Comparison of ENCODE assay signal across 22 mouse cellular contexts in genomic region chr1:159014940-159015660, GRCm38 (mm10). TPM values are rescaled to one million over a fixed set of nuclear protein-coding genes. Genes with fewer than 3 reads are reported as not detected.
A peak's percentile ranks its signal among the peaks of the same experiment; 100 is the strongest.
DNase-seq lines count a peak whose midpoint lies in the region; ATAC-seq lines count a peak whose summit lies in the region.
"Had no signal": no experiment of that assay in that cellular context is flagged by ENCODE, and none has a peak within 500 bp of the region (broad histone marks: within the 10 kb centered on the region; RNA-seq: fewer than 3 reads in every experiment).

No protein-coding gene starts in this region.

- H3K27me3 ChIP-seq in forebrain, embryonic 11.5 days (ENCODE audit: control insufficient read depth, insufficient read depth, low read length), result no peaks in the 10 kb centered on the region
- no peaks in the 10 kb centered on the region for H3K27me3 ChIP-seq in forebrain, embryonic 10.5 days (ENCODE audit: poor library complexity, severe bottlenecking)
- H3K27me3 ChIP-seq in neural tube, embryonic 12.5 days (replicated peaks), result no peaks in the 10 kb centered on the region
- no peaks in the 10 kb centered on the region for H3K27me3 ChIP-seq in midbrain, embryonic 14.5 days (ENCODE audit: control insufficient read depth, insufficient read depth, low read length)
- H3K27me3 ChIP-seq: heart, embryonic 15.5 days; intestine, embryonic 15.5 days had no signal

- H3K9me3 ChIP-seq in forebrain, embryonic 11.5 days (ENCODE audit: control insufficient read depth, low read length), result no peaks in the 10 kb centered on the region
- no peaks in the 10 kb centered on the region for H3K9me3 ChIP-seq in forebrain, embryonic 10.5 days
- H3K9me3 ChIP-seq in neural tube, embryonic 12.5 days, result no peaks in the 10 kb centered on the region
- no peaks in the 10 kb centered on the region for H3K9me3 ChIP-seq in midbrain, embryonic 14.5 days (ENCODE audit: control insufficient read depth, low read length)
- H3K9me3 ChIP-seq: heart, embryonic 15.5 days; intestine, embryonic 15.5 days had no signal

- 53% methylated on average over 5 of the region's 5 CpGs for WGBS in forebrain, embryonic 11.5 days
- 84% methylated on average over 5 of the region's 5 CpGs for WGBS in forebrain, embryonic 10.5 days
- 49% methylated on average over 5 of the region's 5 CpGs for WGBS in neural tube, embryonic 12.5 days
- WGBS in midbrain, embryonic 14.5 days, result 40% methylated on average over 5 of the region's 5 CpGs

- peak; percentile 91 for ATAC-seq in forebrain, embryonic 11.5 days (replicated peaks; ENCODE audit: low FRiP score)
- ATAC-seq in neural tube, embryonic 12.5 days (ENCODE audit: low FRiP score, low read depth), result peak; percentile 92
- ATAC-seq in midbrain, embryonic 14.5 days (ENCODE audit: low FRiP score, low TSS enrichment), result peak; percentile 55; the same call in 1 of the 2 replicates
- ATAC-seq: intestine, embryonic 15.5 days; lung, postnatal 0 days; Patski had no signal

- no peaks in the 10 kb centered on the region for H3K36me3 ChIP-seq in forebrain, embryonic 11.5 days (ENCODE audit: control insufficient read depth, insufficient read depth, low read length)
- H3K36me3 ChIP-seq in forebrain, embryonic 10.5 days (replicated peaks), result no peaks in the 10 kb centered on the region
- H3K36me3 ChIP-seq in neural tube, embryonic 12.5 days, result no peaks in the 10 kb centered on the region
- no peaks in the 10 kb centered on the region for H3K36me3 ChIP-seq in midbrain, embryonic 14.5 days (ENCODE audit: control insufficient read depth, insufficient read depth, low read length)
- H3K36me3 ChIP-seq: heart, embryonic 15.5 days; intestine, embryonic 15.5 days had no signal

- H3K27ac ChIP-seq in forebrain, embryonic 11.5 days (ENCODE audit: low read depth, low read length), result no peak overlapping the region
- no peak overlapping the region for H3K27ac ChIP-seq in forebrain, embryonic 10.5 days
- no peak overlapping the region for H3K27ac ChIP-seq in neural tube, embryonic 12.5 days
- peak overlapping the region; percentile 21; the same call in 1 of the 2 replicates for H3K27ac ChIP-seq in midbrain, embryonic 14.5 days (replicated peaks; ENCODE audit: low read depth, low read length)
- H3K27ac ChIP-seq: heart, embryonic 15.5 days; intestine, embryonic 15.5 days; left cerebral cortex, adult 2 months had no signal

- H3K4me3 ChIP-seq in forebrain, embryonic 11.5 days (ENCODE audit: low read depth, low read length), result no peak overlapping the region
- no peak overlapping the region for H3K4me3 ChIP-seq in forebrain, embryonic 10.5 days
- no peak overlapping the region for H3K4me3 ChIP-seq in neural tube, embryonic 12.5 days
- no peak overlapping the region for H3K4me3 ChIP-seq in midbrain, embryonic 14.5 days (replicated peaks; ENCODE audit: low read depth, low read length)
- H3K4me3 ChIP-seq: heart, embryonic 15.5 days; intestine, embryonic 15.5 days; left cerebral cortex, adult 2 months had no signal

- H3K4me1 ChIP-seq in forebrain, embryonic 11.5 days (replicated peaks; ENCODE audit: control insufficient read depth, insufficient read depth, low read length), result no peaks in the 10 kb centered on the region
- no peaks in the 10 kb centered on the region for H3K4me1 ChIP-seq in forebrain, embryonic 10.5 days
- peaks cover 4% of the 10 kb centered on the region; the same call in 1 of the 2 replicates for H3K4me1 ChIP-seq in neural tube, embryonic 12.5 days
- peaks cover 4% of the 10 kb centered on the region; the same call in 1 of the 2 replicates for H3K4me1 ChIP-seq in midbrain, embryonic 14.5 days (ENCODE audit: control insufficient read depth, insufficient read depth, low read length)
- H3K4me1 ChIP-seq: heart, embryonic 15.5 days; intestine, embryonic 15.5 days had no signal

- no peak overlapping the region for H3K4me2 ChIP-seq in forebrain, embryonic 11.5 days (ENCODE audit: low read depth, low read length, severe bottlenecking)
- H3K4me2 ChIP-seq in neural tube, embryonic 12.5 days (replicated peaks), result no peak overlapping the region
- H3K4me2 ChIP-seq in midbrain, embryonic 14.5 days (ENCODE audit: low read length), result no peak overlapping the region
- H3K4me2 ChIP-seq: heart, embryonic 15.5 days; intestine, embryonic 15.5 days had no signal

- no peak for DNase-seq in forebrain, embryonic 11.5 days (ENCODE audit: low spot score)
- no peak for DNase-seq in forebrain, embryonic 10.5 days (ENCODE audit: extremely low spot score, low spot score)
- DNase-seq in neural tube, embryonic 10.5 days (ENCODE audit: extremely low spot score, low spot score), result no peak
- peak; percentile 71 for DNase-seq in midbrain, embryonic 14.5 days
- DNase-seq in retina, postnatal 1 day, result peak; percentile 68
- DNase-seq in cerebellum, postnatal 36 days, result no peak
- no peak for DNase-seq in frontal cortex, postnatal 25 days (ENCODE audit: low spot score in 2 of 2)
- DNase-seq: adrenal gland, adult 8-10 months; cerebellum, adult 9-11 months; heart, postnatal 4 days; kidney, adult 9 months; kidney, postnatal 25 days; left cerebral cortex, postnatal 4 days; liver; right cerebral cortex, postnatal 14 days; spleen, adult 18-20 months had no signal

- no peak overlapping the region for H3K9ac ChIP-seq in forebrain, embryonic 11.5 days (ENCODE audit: low read length)
- no peak overlapping the region for H3K9ac ChIP-seq in neural tube, embryonic 12.5 days
- no peak overlapping the region for H3K9ac ChIP-seq in midbrain, embryonic 14.5 days (replicated peaks; ENCODE audit: low read length)
- H3K9ac ChIP-seq: heart, embryonic 15.5 days; intestine, embryonic 15.5 days had no signal

RNA-seq across cellular contexts. Expression of gene Pappa2, which starts 34.8 kb away (rescaled TPM):
- 1.1 and 1.5 TPM in 2 replicates for polyA plus RNA-seq in forebrain, embryonic 11.5 days (2014; fragmentation: Nextera tagmentation; extraction: Ambion mirVana)
- polyA plus RNA-seq in forebrain, embryonic 10.5 days (2016; fragmentation: Nextera tagmentation; extraction: Ambion mirVana), result 0.12 and 0.21 TPM in 2 replicates
- 2.3 and 5.0 TPM in 2 replicates for polyA plus RNA-seq in neural tube, embryonic 12.5 days (2016; fragmentation: Nextera tagmentation; extraction: Ambion mirVana)
- 0.42 and 1.1 TPM in 2 replicates for polyA plus RNA-seq in midbrain, embryonic 14.5 days (2014; fragmentation: Nextera tagmentation; extraction: Ambion mirVana)

Comparison
In these comparisons a context has a peak if more than half of its experiments do, and no peak if none do; other contexts are left out.
1. DNase-seq: peak in midbrain, embryonic 14.5 days (single experiment) and retina, postnatal 1 day (single experiment); none in forebrain, embryonic 11.5 days (single experiment), forebrain, embryonic 10.5 days (single experiment), neural tube, embryonic 10.5 days (single experiment), cerebellum, postnatal 36 days (0 of 2) and frontal cortex, postnatal 25 days (0 of 2).
2. Peak in every context shown above with its lines, with median percentiles within 50 percentile points of each other: ATAC-seq.